Mouse (Mus musculus) frontal cortex, adult 2 months (tissue): Measurements from ENCODE around the gene Msx3. TPM values are rescaled to one million over a fixed set of nuclear protein-coding genes. Genes with fewer than 3 reads are reported as not detected.

ENCODE experiments used
- DNase-seq, 2 experiments: peaks; one replicate each; pipeline ENCODE4 v3.0.0; 2022; ENCODE audit warnings: low spot score in 1 of 2; ENCODE audit errors: extremely low spot score in 1 of 2
- polyA plus RNA-seq: library from polyadenylated mRNA; depleted of rRNA; stranded (reverse); fragments of >200 nt; gene quantifications from 2 replicates; pipeline ENCODE4 v1.2.3, GENCODE M21; 2012

The Msx3 gene
- polyA plus RNA-seq, 1 experiment = 0.28 TPM

DNA sequence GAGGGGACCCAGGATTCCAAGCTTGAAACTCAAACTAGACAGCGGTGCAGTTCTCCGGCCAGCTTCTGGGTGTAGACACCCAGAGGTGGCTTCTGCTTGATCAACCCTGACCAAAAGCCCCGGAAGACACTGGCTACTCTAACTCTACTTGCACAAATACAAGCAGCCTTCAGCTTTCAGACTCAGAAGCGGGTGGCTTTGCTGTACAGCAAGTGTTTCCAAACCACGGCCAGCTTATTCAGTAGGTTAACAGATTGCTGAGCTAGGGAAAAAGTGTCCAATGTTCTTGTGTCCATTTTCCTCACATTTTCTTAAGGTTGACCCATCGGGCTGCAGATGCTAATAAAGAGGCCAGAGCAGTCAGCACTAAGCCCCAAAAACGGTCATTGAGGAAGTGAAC, 9.6 kb upstream of the Msx3 start:
- no peak for DNase-seq

GRCm38 (mm10) chr7:140057413-140058407, 8.8 kb upstream of the Msx3 start:
- DNase-seq = no peak

DNA sequence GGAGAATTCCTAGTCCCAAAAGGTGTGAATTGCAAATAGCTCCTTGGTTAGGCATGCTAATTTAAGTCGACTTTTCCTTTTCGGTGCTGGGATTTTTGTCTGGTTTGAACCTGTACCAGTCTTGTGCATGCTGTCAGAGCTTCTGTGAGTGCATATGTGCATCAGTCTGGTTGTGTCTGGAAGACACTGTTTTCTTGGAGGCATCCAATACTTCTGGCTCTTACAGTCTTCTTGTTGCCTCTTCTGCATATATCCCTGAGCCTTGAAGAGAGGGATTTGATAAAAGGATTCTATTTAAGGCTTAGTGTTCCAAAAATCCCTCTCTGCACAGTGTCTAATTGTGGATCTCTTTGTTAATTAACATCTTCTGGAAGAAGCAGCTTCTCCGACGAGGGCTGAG, 5.2 kb upstream of the Msx3 start:
- DNase-seq = no peak

DNA sequence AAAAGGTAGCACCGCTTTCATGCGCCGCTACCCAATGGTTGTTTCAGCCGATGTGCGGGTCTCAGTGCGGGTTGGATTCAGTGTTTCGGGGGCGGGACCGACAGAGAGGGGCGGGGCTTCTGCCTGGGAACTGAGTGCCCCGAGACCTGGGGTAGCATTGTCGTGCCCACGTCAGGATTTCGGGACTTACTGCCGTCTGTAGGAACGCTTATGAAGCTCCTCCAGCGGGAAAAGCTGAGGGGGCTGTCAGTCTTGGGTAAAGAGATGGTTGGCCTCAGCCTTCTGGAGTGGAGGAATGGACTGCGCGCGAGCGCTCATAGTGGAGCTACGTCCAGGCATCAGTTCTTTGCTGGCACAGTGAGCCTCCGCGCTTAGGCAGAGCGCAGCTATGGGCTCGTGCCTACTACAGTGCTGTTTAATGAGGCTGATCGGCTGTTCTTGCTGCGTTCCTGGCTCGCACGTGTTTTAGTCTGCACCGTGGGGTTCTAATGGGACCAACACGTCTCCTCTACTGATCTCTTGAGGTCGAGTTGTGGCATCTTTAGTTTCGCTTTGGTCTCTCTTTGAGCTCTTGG, 313 bp upstream of the Msx3 start:
- DNase-seq = no peak

GRCm38 (mm10) chr7:140047811-140048311, 1.0 kb downstream of the Msx3 start:
- DNase-seq = no peak

DNA sequence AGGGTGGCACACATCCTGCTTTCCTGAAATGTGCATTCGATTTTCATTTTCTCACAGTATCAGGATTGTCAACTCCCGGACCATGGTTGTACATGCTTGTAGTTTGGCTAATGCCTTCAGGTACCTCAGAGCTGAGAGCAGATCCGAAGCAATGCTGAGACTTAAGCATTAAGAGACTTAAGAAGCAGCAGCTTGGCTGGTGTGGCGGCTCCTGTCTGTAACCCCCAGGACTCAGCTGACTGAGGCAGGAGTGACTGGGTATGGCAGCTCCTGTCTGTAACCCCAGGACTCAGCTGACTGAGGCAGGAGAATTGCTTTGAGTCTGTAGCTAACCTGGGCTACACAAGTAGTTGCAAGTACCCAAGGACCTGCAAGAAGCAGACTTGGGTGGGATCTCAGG, 3.3 kb downstream of the Msx3 start:
- DNase-seq = no peak

DNA sequence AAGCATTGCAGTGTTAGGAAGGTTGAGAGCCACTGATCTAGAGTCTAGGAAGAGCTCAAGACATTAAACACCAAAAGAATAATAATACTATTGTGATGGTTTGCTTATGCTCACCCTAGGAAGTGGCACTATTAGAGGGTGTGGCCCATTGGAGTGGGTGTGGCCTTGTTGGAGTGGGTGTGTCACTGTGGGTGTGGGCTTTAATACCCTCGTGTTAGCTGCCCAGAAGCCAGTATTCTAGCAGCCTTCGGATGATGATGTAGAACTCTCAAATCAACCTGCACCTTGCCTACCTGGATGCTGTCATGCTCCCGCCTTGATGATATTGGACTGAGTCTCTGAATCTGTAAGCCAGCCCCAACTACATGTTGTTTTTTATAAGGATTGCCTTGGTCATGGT, 6.2 kb downstream of the Msx3 start:
- no peak for DNase-seq

GRCm38 (mm10) chr7:140037171-140037555, 11.7 kb downstream of the Msx3 start:
- no peak for DNase-seq

DNA sequence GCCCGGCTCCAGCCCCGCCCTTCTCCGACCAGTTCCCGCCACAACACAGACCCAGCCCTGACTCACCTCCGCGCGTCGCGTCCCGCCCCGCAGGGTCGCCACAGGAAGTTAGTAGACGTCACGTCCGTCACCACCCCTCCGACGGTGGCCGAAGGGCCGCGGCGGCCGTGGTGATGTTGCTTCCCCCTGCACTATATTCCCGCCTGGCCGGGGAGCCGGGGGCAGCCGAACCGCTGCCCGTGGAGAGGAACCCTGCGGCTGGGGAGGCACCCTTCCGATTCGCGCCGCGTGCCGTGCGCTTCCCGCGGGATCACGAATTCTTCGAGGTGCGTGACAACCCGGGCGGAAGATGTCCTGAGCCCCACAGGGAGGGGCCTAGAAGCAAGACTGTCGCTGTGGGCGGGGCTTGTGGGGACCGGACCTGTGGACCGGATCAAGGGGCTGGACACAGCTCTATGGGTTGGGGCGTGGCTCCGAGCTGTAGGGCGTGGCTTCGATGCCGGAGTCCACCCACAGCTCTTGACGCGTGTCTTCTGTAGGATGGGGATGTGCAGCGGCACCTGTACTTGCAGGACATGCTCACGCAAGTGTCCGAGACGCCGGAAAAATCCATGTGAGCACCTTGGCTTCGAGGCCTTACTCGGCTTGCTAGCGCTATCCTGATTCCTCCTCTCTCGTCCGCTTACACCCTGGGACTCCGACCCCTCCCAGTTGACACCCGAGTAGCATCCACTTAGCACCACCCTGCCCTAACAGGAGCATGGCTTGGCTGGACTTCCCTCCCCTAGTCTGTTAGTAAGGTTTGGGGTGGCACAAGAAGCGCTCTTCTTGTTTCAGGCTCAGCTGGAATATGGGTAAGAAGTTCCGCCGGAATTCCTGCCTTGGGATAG, 12.4 kb downstream of the Msx3 start, which contains the start of the genes Zfp511 and Tubgcp2:
Gene Zfp511, plus strand, starts transcription at position 111 of the 890 bp plus-strand sequence.
Gene Tubgcp2, minus strand, starts transcription at position 389 of the 890 bp plus-strand sequence.
- DNase-seq = peak; percentile 91

- no peak for DNase-seq
Observed at GRCm38 (mm10) chr7:140035456-140035855, 13.4 kb downstream of the Msx3 start.

DNA sequence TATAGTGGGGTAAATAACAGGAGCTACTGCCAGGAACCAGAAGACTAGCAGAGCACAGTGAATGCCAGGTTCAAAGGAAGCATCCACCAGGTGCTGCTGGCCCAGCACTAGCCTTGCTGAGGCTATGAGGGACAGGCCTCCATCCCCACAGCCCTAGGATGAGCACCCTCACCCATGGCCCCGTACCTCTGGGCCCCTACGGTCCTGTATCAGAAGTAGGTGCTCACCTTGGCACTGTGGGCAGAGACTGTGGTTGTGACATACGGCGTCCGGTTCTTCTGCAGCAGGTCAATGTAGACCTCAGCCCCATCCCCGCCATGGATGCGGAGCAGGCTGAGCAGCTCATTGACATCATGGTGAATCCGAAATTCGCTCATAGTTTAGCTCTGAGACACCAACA, 15.5 kb downstream of the Msx3 start:
- no peak for DNase-seq

- DNase-seq = no peak
Observed at GRCm38 (mm10) chr7:140032366-140032765, 16.5 kb downstream of the Msx3 start.

DNA sequence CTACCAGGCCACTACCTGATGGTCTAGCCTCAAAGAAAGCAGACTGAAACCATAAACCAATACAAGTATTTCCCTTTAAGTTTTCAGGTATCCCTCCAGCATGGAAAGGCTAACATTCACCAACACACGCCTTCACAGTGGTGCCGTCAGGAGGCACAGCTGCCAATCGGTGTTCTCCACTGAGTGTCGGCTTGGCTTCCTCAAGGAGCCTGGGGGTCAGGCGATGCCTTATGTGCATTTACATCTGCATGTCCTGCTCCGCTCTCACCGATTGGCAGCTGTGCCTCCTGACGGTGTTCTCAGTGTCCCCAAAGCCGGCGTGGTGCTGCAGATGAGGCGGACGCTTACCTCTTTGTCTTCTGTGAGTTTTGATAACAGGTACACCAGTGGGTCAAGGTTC, 17.1 kb downstream of the Msx3 start:
- DNase-seq = no peak

- DNase-seq = no peak
Observed at GRCm38 (mm10) chr7:140011336-140011735, 37.6 kb downstream of the Msx3 start.

- no peak for DNase-seq
Observed at GRCm38 (mm10) chr7:140007781-140008180, 41.1 kb downstream of the Msx3 start.

- DNase-seq = no peak
Observed at GRCm38 (mm10) chr7:140006861-140007611, 41.9 kb downstream of the Msx3 start.

DNA sequence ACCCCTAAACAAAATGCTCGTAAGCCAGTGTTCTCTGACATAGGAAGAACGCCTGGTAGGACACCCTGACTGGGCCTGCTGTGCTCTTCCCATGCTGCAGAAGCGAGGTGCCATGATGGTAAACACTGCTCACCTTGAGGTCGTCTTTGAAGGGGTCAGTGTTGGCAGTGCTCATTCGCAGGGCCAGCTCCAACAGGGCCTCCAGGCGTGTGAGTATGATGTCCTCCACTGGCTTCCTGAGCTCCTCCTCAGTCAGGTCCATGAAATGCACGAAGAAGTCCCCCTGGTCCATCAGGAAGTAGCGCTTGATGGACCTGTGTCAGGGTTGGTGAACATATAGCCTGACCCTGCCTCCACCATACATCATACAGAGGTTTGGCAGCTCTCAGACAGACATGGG, 44.2 kb downstream of the Msx3 start:
- no peak for DNase-seq

GRCm38 (mm10) chr7:140001086-140001740, 47.7 kb downstream of the Msx3 start:
- DNase-seq = no peak

GRCm38 (mm10) chr7:139998691-139999350, 50.1 kb downstream of the Msx3 start:
- DNase-seq = peak in 1 of 2 experiments; percentile 61
